26 mouse cellular contexts compared by ENCODE assay signal in genomic region chr16:85100806-85101205, GRCm38 (mm10).
DNase-seq lines count a peak whose midpoint lies in the region; ATAC-seq lines count a peak whose summit lies in the region.
"Had no signal": no experiment of that assay in that cellular context is flagged by ENCODE, and none has a peak within 500 bp of the region (broad histone marks: within the 10 kb centered on the region; RNA-seq: fewer than 3 reads in every experiment).

No protein-coding gene starts in this region.

- peak; percentile 24 for DNase-seq in embryo, embryonic 10 days (ENCODE audit: low spot score)
- no peak for DNase-seq in embryo, embryonic 9.5 days (ENCODE audit: extremely low spot score)
- DNase-seq in MN1 (ENCODE audit: low spot score): peak; percentile 70
- peak; percentile 40 for DNase-seq in embryo, embryonic 11 days
- peak; percentile 62 for DNase-seq in midbrain, embryonic 14.5 days
- DNase-seq in lung, postnatal 36 days: no peak
- no peak for DNase-seq in urinary bladder, postnatal 10 days (ENCODE audit: low spot score)
- DNase-seq: adrenal gland, postnatal 36 days; cerebellum, adult 2 months; cerebellum, postnatal 14 days; gastrocnemius, postnatal 14 days; heart, postnatal 36 days; kidney, adult 11 months; kidney, postnatal 14 days; layer of hippocampus, adult 9-11 months; liver; lung, adult 2 months; lung, postnatal 14 days; right cerebral cortex, postnatal 25 days had no signal

- peaks cover 14% of the 10 kb centered on the region for H3K4me1 ChIP-seq in midbrain, embryonic 14.5 days (ENCODE audit: control insufficient read depth, insufficient read depth, low read length)

- ATAC-seq in midbrain, embryonic 14.5 days (ENCODE audit: low FRiP score, low TSS enrichment): peak; percentile 57; the same call in 1 of the 2 replicates
- ATAC-seq: CD4-positive, CD25-positive, alpha-beta regulatory T cell, adult 4 months; forebrain, embryonic 13.5 days had no signal

- no peak overlapping the region for H3K4me2 ChIP-seq in midbrain, embryonic 14.5 days (ENCODE audit: low read length)
- H3K4me2 ChIP-seq: forebrain, embryonic 13.5 days; heart, embryonic 15.5 days; hindbrain, embryonic 14.5 days; neural tube, embryonic 13.5 days; stomach, embryonic 15.5 days had no signal

- no peak overlapping the region for H3K4me3 ChIP-seq in midbrain, embryonic 14.5 days (replicated peaks; ENCODE audit: low read depth, low read length)
- H3K4me3 ChIP-seq: forebrain, embryonic 13.5 days; heart, embryonic 15.5 days; neural tube, embryonic 13.5 days; stomach, embryonic 15.5 days had no signal

- H3K27ac ChIP-seq in midbrain, embryonic 14.5 days (replicated peaks; ENCODE audit: low read depth, low read length): 0 out of 2 replicates have a peak overlapping the region, but pooled peaks have one; percentile 33
- H3K27ac ChIP-seq: forebrain, embryonic 13.5 days; heart, embryonic 15.5 days; hindbrain, embryonic 14.5 days; liver, embryonic 14.5 days; neural tube, embryonic 13.5 days; stomach, embryonic 15.5 days had no signal

- peaks cover 16% of the 10 kb centered on the region for H3K36me3 ChIP-seq in midbrain, embryonic 14.5 days (ENCODE audit: control insufficient read depth, insufficient read depth, low read length)
- H3K36me3 ChIP-seq: stomach, embryonic 15.5 days had no signal

- no peaks in the 10 kb centered on the region for H3K9me3 ChIP-seq in midbrain, embryonic 14.5 days (ENCODE audit: control insufficient read depth, low read length)
- H3K9me3 ChIP-seq: forebrain, embryonic 13.5 days; heart, embryonic 15.5 days; neural tube, embryonic 13.5 days; stomach, embryonic 15.5 days had no signal

- H3K27me3 ChIP-seq in midbrain, embryonic 14.5 days (ENCODE audit: control insufficient read depth, insufficient read depth, low read length): no peaks in the 10 kb centered on the region
- H3K27me3 ChIP-seq: forebrain, embryonic 13.5 days; heart, embryonic 15.5 days; neural tube, embryonic 13.5 days; stomach, embryonic 15.5 days had no signal

- 29% methylated on average over 3 of the region's 3 CpGs for WGBS in midbrain, embryonic 14.5 days

- no peak overlapping the region for H3K9ac ChIP-seq in midbrain, embryonic 14.5 days (replicated peaks; ENCODE audit: low read length)
- H3K9ac ChIP-seq: forebrain, embryonic 13.5 days; heart, embryonic 15.5 days; hindbrain, embryonic 14.5 days; liver, embryonic 14.5 days; neural tube, embryonic 13.5 days; stomach, embryonic 15.5 days had no signal

Comparison
In these comparisons a context has a peak if more than half of its experiments do, and no peak if none do; other contexts are left out.
1. DNase-seq: peak in embryo, embryonic 10 days (single experiment), MN1 (single experiment), embryo, embryonic 11 days (single experiment) and midbrain, embryonic 14.5 days (single experiment); none in embryo, embryonic 9.5 days (single experiment), lung, postnatal 36 days (single experiment) and urinary bladder, postnatal 10 days (single experiment).